Mouse (Mus musculus) MEL (cell line): ENCODE measurements around the gene Mrps18b.

Experiments used
- CHD2 ChIP-seq: IDR thresholded peaks from 2 replicates; pipeline ENCODE4 v1.6.1; 2011; ENCODE audit warnings: low read length, improper control_type of control experiment
- CTCF ChIP-seq, 3 experiments: IDR thresholded peaks in 2 of 3; conservative IDR thresholded peaks in 1 of 3; 2 replicates each; pipeline ENCODE4 v1.5.1; 2011 to 2012; ENCODE audit warnings: low read length in 3 of 3, low read depth in 2 of 3, mild to moderate bottlenecking in 2 of 3, improper control_type of control experiment in 1 of 3, inconsistent platforms in 1 of 3, mixed read lengths in 1 of 3, moderate library complexity in 1 of 3; ENCODE audit not compliant: control insufficient read depth in 1 of 3, insufficient read depth in 1 of 3, poor library complexity in 1 of 3, severe bottlenecking in 1 of 3
- EP300 ChIP-seq, 2 experiments: IDR thresholded peaks; 2 replicates each; pipeline ENCODE4 v1.6.1; 2011; ENCODE audit warnings: improper control_type of control experiment in 2 of 2, low read length in 2 of 2, low read depth in 1 of 2, mild to moderate bottlenecking in 1 of 2
- HCFC1 ChIP-seq: IDR thresholded peaks from 2 replicates; pipeline ENCODE4 v1.6.1; 2012; ENCODE audit warnings: low read depth, mild to moderate bottlenecking, inconsistent platforms, low read length, improper control_type of control experiment, moderate library complexity
- JUND ChIP-seq: IDR thresholded peaks from 2 replicates; pipeline ENCODE4 v1.6.1; 2011; ENCODE audit warnings: low read depth, mild to moderate bottlenecking, improper control_type of control experiment, low read length
- KAT2A ChIP-seq: conservative IDR thresholded peaks from 2 replicates; pipeline ENCODE4 v1.6.1; 2012; ENCODE audit warnings: low read depth, low read length, improper control_type of control experiment, inconsistent platforms
- MYB ChIP-seq: IDR thresholded peaks from 2 replicates; pipeline ENCODE4 v1.6.1; 2011; ENCODE audit warnings: mild to moderate bottlenecking, low read depth, low read length, improper control_type of control experiment
- POLR2A ChIP-seq, 2 experiments: IDR thresholded peaks; 2 replicates each; pipeline ENCODE4 v1.6.1; 2011 to 2012; ENCODE audit warnings: low read length in 2 of 2, mild to moderate bottlenecking in 2 of 2, control low read depth in 1 of 2, improper control_type of control experiment in 1 of 2, low read depth in 1 of 2, moderate library complexity in 1 of 2; ENCODE audit not compliant: control insufficient read depth in 1 of 2, insufficient read depth in 1 of 2, poor library complexity in 1 of 2
- POLR2AphosphoS2 ChIP-seq: IDR thresholded peaks from 2 replicates; pipeline ENCODE4 v1.6.1; 2011; ENCODE audit warnings: low read length, improper control_type of control experiment
- USF2 ChIP-seq, 2 experiments: IDR thresholded peaks; 2 replicates each; pipeline ENCODE4 v1.6.1; 2011 to 2012; ENCODE audit warnings: improper control_type of control experiment in 2 of 2, low read length in 2 of 2, borderline replicate concordance in 1 of 2, inconsistent platforms in 1 of 2, low read depth in 1 of 2, mild to moderate bottlenecking in 1 of 2; ENCODE audit not compliant: insufficient read depth in 1 of 2

DNA sequence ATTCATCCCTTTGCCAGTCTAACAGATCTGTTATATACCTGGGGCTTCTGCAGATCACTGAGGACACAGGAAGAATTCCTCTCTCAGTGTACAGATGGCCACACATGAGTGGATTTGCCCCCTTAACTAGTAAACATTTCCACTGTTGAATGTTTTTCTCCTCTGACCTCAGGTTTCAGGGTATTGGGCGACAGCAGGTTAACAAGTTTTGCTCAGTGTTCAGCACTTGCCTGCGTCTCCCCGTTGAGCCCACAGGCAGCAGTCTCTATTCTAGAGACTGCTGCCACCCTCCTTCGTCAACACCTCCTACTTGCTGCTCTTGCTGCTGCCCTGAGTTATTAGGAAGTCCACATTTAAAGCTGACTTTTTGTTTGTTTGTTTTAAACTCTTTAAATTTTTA lies 5.5 kb upstream of the Mrps18b start:
- no peak for TF ChIP-seq CTCF (IDR thresholded peaks at IDR 0.05 in 2 of 3, conservative IDR thresholded peaks at IDR 0.05 in 1 of 3; ENCODE audit: control insufficient read depth in 1 of 3, insufficient read depth in 1 of 3, low read depth in 2 of 3, low read length in 3 of 3, poor library complexity in 1 of 3, severe bottlenecking in 1 of 3)
- no peak for TF ChIP-seq KAT2A
- TF ChIP-seq POLR2A (IDR thresholded peaks at IDR 0.05; ENCODE audit: control insufficient read depth in 1 of 2, insufficient read depth in 1 of 2, low read depth in 1 of 2, low read length in 2 of 2, poor library complexity in 1 of 2), result no peak
- TF ChIP-seq CHD2, result no peak
- no peak for TF ChIP-seq POLR2AphosphoS2
- TF ChIP-seq MYB, result no peak
- TF ChIP-seq JUND, result no peak
- no peak for TF ChIP-seq EP300 (IDR thresholded peaks at IDR 0.05; ENCODE audit: low read depth in 1 of 2, low read length in 2 of 2)
- TF ChIP-seq USF2 (IDR thresholded peaks at IDR 0.05; ENCODE audit: borderline replicate concordance in 1 of 2, insufficient read depth in 1 of 2, low read depth in 1 of 2, low read length in 2 of 2), result no peak
- no peak for TF ChIP-seq HCFC1
